Mouse (Mus musculus): ENCODE results near the gene Chst11. TPM values are rescaled to one million over a fixed set of nuclear protein-coding genes. Genes with fewer than 3 reads are reported as not detected.

The Chst11 gene
- total and polyA plus RNA-seq, 2 experiments from 2014 or later, result 0.57 to 6.6 TPM

- ATAC-seq (ENCODE audit: insufficient read depth, low read depth), result peak; percentile 65
- H3K27me3 ChIP-seq (ENCODE audit: control insufficient read depth, insufficient read depth, low read length), result no peaks in the 10 kb centered on the region
- no peak for TF ChIP-seq EP300 (IDR thresholded peaks at IDR 0.05; ENCODE audit: low read depth)
- no peak for TF ChIP-seq CTCF (IDR thresholded peaks at IDR 0.05; ENCODE audit: low read depth)
- H3K9me3 ChIP-seq (replicated peaks; ENCODE audit: control insufficient read depth, low read length), result no peaks in the 10 kb centered on the region
- H3K36me3 ChIP-seq (replicated peaks; ENCODE audit: control insufficient read depth, insufficient read depth, low read length), result no peaks in the 10 kb centered on the region
- H3K27ac ChIP-seq (ENCODE audit: low read depth), result no peak overlapping the region
- no peak for DNase-seq (ENCODE audit: low spot score)
- H3K9ac ChIP-seq (replicated peaks; ENCODE audit: low read depth, low read length), result no peak overlapping the region
- no peak overlapping the region for H3K4me2 ChIP-seq (ENCODE audit: low read depth, low read length)
- peaks cover 15% of the 10 kb centered on the region for H3K4me1 ChIP-seq (ENCODE audit: control insufficient read depth, insufficient read depth)
- H3K4me3 ChIP-seq (ENCODE audit: low read depth, low read length), result no peak overlapping the region
- WGBS, result 39% methylated on average over 6 of the region's 6 CpGs
These were observed 178.6 kb downstream of the Chst11 start for GRCm38 (mm10) chr10:83163946-83164345.

GRCm38 (mm10) chr10:83164901-83165435 lies 179.7 kb downstream of the Chst11 start:
- Histone ChIP-seq H3K4me1 (ENCODE audit: control insufficient read depth, insufficient read depth) (peaks cover 15% of the 10 kb centered on the region), H3K27ac (ENCODE audit: low read depth) (no peak overlapping the region)

GRCm38 (mm10) chr10:83165521-83166243 lies 180.4 kb downstream of the Chst11 start:
- peaks cover 20% of the 10 kb centered on the region for H3K4me1 ChIP-seq (ENCODE audit: control insufficient read depth, insufficient read depth)

More at GRCm38 (mm10) chr10:83164901-83165435, 179.7 kb downstream of the Chst11 start:
- ATAC-seq (ENCODE audit: insufficient read depth, low read depth) (no peak), DNase-seq (ENCODE audit: low spot score) (no peak)
- no peak overlapping the region for H3K4me3 ChIP-seq (ENCODE audit: low read depth, low read length)
- H3K9ac ChIP-seq (replicated peaks; ENCODE audit: low read depth, low read length), result no peak overlapping the region
- 83% methylated on average over 9 of the region's 9 CpGs for WGBS
- H3K4me2 ChIP-seq (ENCODE audit: low read depth, low read length), result no peak overlapping the region
- no peaks in the 10 kb centered on the region for H3K27me3 ChIP-seq (ENCODE audit: control insufficient read depth, insufficient read depth, low read length)
- no peaks in the 10 kb centered on the region for H3K9me3 ChIP-seq (replicated peaks; ENCODE audit: control insufficient read depth, low read length)
- no peak for TF ChIP-seq CTCF (IDR thresholded peaks at IDR 0.05; ENCODE audit: low read depth)
- no peak for TF ChIP-seq EP300 (IDR thresholded peaks at IDR 0.05; ENCODE audit: low read depth)
- no peaks in the 10 kb centered on the region for H3K36me3 ChIP-seq (replicated peaks; ENCODE audit: control insufficient read depth, insufficient read depth, low read length)

GRCm38 (mm10) chr10:83166272-83166671 lies 181.0 kb downstream of the Chst11 start:
- no peak overlapping the region for H3K9ac ChIP-seq (replicated peaks; ENCODE audit: low read depth, low read length)
- no peak overlapping the region for H3K4me3 ChIP-seq (ENCODE audit: low read depth, low read length)
- TF ChIP-seq CTCF (IDR thresholded peaks at IDR 0.05; ENCODE audit: low read depth) (no peak), EP300 (IDR thresholded peaks at IDR 0.05; ENCODE audit: low read depth) (no peak)
- WGBS, result 64% methylated on average over 9 of the region's 9 CpGs
- H3K9me3 ChIP-seq (replicated peaks; ENCODE audit: control insufficient read depth, low read length), result no peaks in the 10 kb centered on the region
- ATAC-seq (ENCODE audit: insufficient read depth, low read depth) (no peak), DNase-seq (ENCODE audit: low spot score) (no peak)
- H3K36me3 ChIP-seq (replicated peaks; ENCODE audit: control insufficient read depth, insufficient read depth, low read length), result no peaks in the 10 kb centered on the region
- peaks cover 25% of the 10 kb centered on the region for H3K4me1 ChIP-seq (ENCODE audit: control insufficient read depth, insufficient read depth)
- no peak overlapping the region for H3K4me2 ChIP-seq (ENCODE audit: low read depth, low read length)
- no peak overlapping the region for H3K27ac ChIP-seq (ENCODE audit: low read depth)
- no peaks in the 10 kb centered on the region for H3K27me3 ChIP-seq (ENCODE audit: control insufficient read depth, insufficient read depth, low read length)

More at GRCm38 (mm10) chr10:83165521-83166243, 180.4 kb downstream of the Chst11 start:
- H3K27me3 ChIP-seq (ENCODE audit: control insufficient read depth, insufficient read depth, low read length), result no peaks in the 10 kb centered on the region
- no peak for TF ChIP-seq EP300 (IDR thresholded peaks at IDR 0.05; ENCODE audit: low read depth)
- no peak for TF ChIP-seq CTCF (IDR thresholded peaks at IDR 0.05; ENCODE audit: low read depth)
- no peak overlapping the region for H3K4me2 ChIP-seq (ENCODE audit: low read depth, low read length)
- H3K9ac ChIP-seq (replicated peaks; ENCODE audit: low read depth, low read length), result no peak overlapping the region
- no peak for DNase-seq (ENCODE audit: low spot score)
- H3K9me3 ChIP-seq (replicated peaks; ENCODE audit: control insufficient read depth, low read length), result no peaks in the 10 kb centered on the region
- 84% methylated on average over 11 of the region's 11 CpGs for WGBS
- H3K27ac ChIP-seq (ENCODE audit: low read depth), result no peak overlapping the region
- H3K36me3 ChIP-seq (replicated peaks; ENCODE audit: control insufficient read depth, insufficient read depth, low read length), result no peaks in the 10 kb centered on the region
- no peak overlapping the region for H3K4me3 ChIP-seq (ENCODE audit: low read depth, low read length)
- ATAC-seq (ENCODE audit: insufficient read depth, low read depth), result no peak

DNA sequence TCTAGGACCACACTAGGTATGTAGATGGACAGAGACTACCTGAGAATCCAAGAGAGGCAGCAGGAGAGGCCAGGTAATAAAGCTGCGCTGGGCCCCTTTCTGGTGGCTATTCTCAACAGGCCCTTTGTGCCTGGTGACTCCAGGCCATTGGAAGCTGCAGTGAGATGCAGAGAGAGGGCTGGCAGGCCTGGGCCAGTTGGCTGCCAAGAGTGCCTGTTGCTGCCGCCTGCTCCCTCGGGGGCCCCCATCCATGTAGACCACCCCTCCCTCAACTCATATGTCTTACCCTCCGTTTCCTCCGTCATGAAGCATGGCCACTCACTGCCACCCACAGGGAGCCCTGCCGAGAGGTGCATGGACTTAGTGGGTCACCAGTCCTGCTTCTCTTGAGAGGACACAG lies 182.2 kb downstream of the Chst11 start:
- Histone ChIP-seq H3K4me1 (ENCODE audit: control insufficient read depth, insufficient read depth) (peaks cover 14% of the 10 kb centered on the region), H3K27me3 (ENCODE audit: control insufficient read depth, insufficient read depth, low read length) (no peaks in the 10 kb centered on the region), H3K36me3 (replicated peaks; ENCODE audit: control insufficient read depth, insufficient read depth, low read length) (no peaks in the 10 kb centered on the region), H3K27ac (ENCODE audit: low read depth) (no peak overlapping the region), H3K9me3 (replicated peaks; ENCODE audit: control insufficient read depth, low read length) (no peaks in the 10 kb centered on the region), H3K4me3 (ENCODE audit: low read depth, low read length) (no peak overlapping the region), H3K9ac (replicated peaks; ENCODE audit: low read depth, low read length) (no peak overlapping the region), H3K4me2 (ENCODE audit: low read depth, low read length) (no peak overlapping the region)
- WGBS, result 81% methylated on average over 6 of the region's 6 CpGs
- TF ChIP-seq CTCF (IDR thresholded peaks at IDR 0.05; ENCODE audit: low read depth) (no peak), EP300 (IDR thresholded peaks at IDR 0.05; ENCODE audit: low read depth) (no peak)
- ATAC-seq (ENCODE audit: insufficient read depth, low read depth) (no peak), DNase-seq (ENCODE audit: low spot score) (no peak)
